Mouse (Mus musculus): ENCODE measurements around the gene Bad.

DNA sequence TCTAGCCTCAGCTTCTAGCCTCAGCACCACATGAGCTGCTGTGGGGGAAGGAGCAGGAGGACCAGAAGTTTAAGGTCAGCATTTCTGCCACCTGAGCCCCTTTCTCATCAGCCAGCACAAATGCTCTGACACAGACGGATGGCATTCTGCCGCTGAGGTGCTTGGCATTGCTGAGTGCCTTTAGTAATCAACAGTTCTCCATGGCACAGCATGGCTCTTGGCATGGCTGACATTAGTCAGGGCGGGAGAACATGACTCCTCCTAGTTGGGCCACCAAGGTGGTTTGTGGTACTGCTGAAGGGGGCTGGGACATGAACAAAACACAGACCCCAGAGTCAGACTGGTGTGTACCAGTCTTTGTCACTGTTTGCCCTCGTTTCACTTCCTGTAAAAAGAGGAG, 6.5 kb downstream of the Bad start:
- no peak for TF ChIP-seq CTCF (IDR thresholded peaks at IDR 0.05; ENCODE audit: low read depth)
- TF ChIP-seq EP300 (IDR thresholded peaks at IDR 0.05; ENCODE audit: low read depth): no peak

Measured in liver, embryonic 14.5 days (tissue).